Mouse (Mus musculus): ENCODE measurements around the gene Ctso. TPM values are rescaled to one million over a fixed set of nuclear protein-coding genes. Genes with fewer than 3 reads are reported as not detected.

Gene Ctso
- polyA plus RNA-seq, 1 experiment from 2014 or later = 19.6 TPM

DNA sequence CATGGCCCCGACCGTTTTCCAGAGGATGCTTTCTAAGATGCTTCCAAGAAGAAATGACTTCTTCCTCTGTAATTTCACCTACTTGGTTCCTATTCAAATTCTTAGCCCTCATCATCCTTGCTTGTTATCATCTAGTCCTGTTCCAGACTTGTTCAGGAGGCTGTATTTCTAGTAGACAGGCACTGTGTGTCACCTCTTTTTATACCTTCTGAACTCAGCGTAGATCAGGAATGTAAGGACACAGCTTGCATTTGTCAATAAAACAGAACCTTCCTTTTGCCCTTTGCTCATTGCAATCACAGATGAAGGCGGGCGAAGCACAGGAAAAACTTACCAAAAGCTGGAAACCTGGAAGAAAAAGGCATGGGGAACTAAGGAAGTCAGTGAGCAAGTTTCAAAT is 49.6 kb downstream of the Ctso start, which contains the start of gene Asic5:
TSS of gene Asic5 (plus strand) at position 301 of the 400 bp plus-strand sequence.
- WGBS = 68% methylated on average over 5 of the region's 5 CpGs
- no peak for ATAC-seq
- Histone ChIP-seq H3K9me3 (ENCODE audit: control insufficient read depth, low read length) (no peaks in the 10 kb centered on the region), H3K36me3 (ENCODE audit: control insufficient read depth, insufficient read depth, low read length) (no peaks in the 10 kb centered on the region), H3K4me3 (ENCODE audit: low read length) (no peak within 1 kb of the TSS), H3K9ac (ENCODE audit: low read depth, low read length) (no peak within 1 kb of the TSS), H3K27me3 (replicated peaks; ENCODE audit: control insufficient read depth, insufficient read depth, low read length) (no peaks in the 10 kb centered on the region), H3K4me1 (ENCODE audit: control insufficient read depth, insufficient read depth, low read length) (0 out of 2 replicates have a peak, but pooled peaks cover 3% of the 10 kb centered on the region), H3K4me2 (ENCODE audit: low read depth, low read length) (no peak within 1 kb of the TSS), H3K27ac (ENCODE audit: low read length) (no peak within 1 kb of the TSS)

DNA sequence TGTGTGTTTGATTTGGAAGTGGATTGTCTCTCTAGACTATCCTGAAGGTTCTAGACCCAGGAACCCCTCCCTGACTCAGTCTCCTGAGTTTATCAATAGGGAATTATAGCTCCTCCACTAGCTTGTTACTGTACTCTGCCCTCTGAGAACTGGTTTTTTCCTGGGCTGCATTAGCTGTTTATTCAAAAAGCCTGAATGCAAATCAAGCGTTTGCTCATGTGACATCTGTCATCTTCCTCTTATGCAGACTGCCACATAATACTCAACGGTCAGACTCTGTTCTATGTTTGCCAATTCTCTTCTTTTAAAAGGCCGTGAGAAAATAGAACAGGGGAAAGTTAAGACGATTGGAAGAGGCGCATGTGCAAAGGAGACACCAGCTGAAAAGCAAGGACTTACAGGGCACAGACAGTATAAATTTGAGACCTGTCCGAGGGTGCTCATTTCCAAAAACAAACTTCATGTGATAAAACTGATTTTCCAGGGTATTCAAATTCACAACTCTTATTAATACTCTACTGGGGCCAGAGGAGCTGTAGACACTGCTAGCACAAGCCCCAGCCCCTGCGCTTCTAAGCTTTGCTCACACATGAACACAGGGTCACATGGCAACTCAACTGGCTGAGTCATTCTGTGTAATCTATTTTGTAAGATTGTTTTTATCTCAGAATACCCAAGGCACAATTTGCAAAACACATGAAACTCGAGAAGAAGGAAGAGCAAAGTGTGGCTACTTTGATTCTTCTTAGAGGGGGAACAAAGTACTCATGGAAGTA is 50.9 kb downstream of the Ctso start:
- no peak overlapping the region for H3K4me2 ChIP-seq (ENCODE audit: low read depth, low read length)
- 75% methylated on average over 8 of the region's 8 CpGs for WGBS
- H3K4me3 ChIP-seq (ENCODE audit: low read length) = no peak overlapping the region
- peak; percentile 72 for ATAC-seq
- H3K9me3 ChIP-seq (ENCODE audit: control insufficient read depth, low read length) = no peaks in the 10 kb centered on the region
- no peak overlapping the region for H3K9ac ChIP-seq (ENCODE audit: low read depth, low read length)
- H3K27me3 ChIP-seq (replicated peaks; ENCODE audit: control insufficient read depth, insufficient read depth, low read length) = no peaks in the 10 kb centered on the region
- H3K27ac ChIP-seq (ENCODE audit: low read length) = no peak overlapping the region
- H3K36me3 ChIP-seq (ENCODE audit: control insufficient read depth, insufficient read depth, low read length) = no peaks in the 10 kb centered on the region
- 0 out of 2 replicates have a peak, but pooled peaks cover 3% of the 10 kb centered on the region for H3K4me1 ChIP-seq (ENCODE audit: control insufficient read depth, insufficient read depth, low read length)

DNA sequence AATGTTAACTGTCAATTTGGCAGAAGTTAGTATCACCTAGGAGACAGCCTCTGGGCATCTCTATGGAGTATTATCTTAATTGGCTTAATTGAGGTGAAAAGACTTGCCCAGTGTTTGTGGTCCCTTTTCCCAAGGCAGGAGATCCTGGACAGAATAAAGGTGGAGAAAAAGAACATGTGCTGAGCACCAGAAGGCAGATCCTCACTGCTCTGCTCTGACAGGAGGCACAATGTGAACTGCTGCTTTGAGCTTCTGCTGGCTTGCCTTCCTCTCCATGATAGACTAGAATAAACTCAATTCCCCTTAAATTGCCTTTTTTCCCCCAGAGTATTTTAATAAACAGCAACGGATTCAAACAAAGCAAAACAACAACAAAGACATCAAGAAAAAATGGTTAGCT is 52.7 kb downstream of the Ctso start:
- Histone ChIP-seq H3K9me3 (ENCODE audit: control insufficient read depth, low read length) (no peaks in the 10 kb centered on the region), H3K9ac (ENCODE audit: low read depth, low read length) (no peak overlapping the region), H3K27ac (ENCODE audit: low read length) (no peak overlapping the region), H3K4me3 (ENCODE audit: low read length) (no peak overlapping the region), H3K27me3 (replicated peaks; ENCODE audit: control insufficient read depth, insufficient read depth, low read length) (no peaks in the 10 kb centered on the region), H3K4me1 (ENCODE audit: control insufficient read depth, insufficient read depth, low read length) (peaks cover 5% of the 10 kb centered on the region; the same call in 1 of the 2 replicates), H3K36me3 (ENCODE audit: control insufficient read depth, insufficient read depth, low read length) (no peaks in the 10 kb centered on the region), H3K4me2 (ENCODE audit: low read depth, low read length) (no peak overlapping the region)
- ATAC-seq = no peak
- 45% methylated on average over 1 of the region's 1 CpGs for WGBS

DNA sequence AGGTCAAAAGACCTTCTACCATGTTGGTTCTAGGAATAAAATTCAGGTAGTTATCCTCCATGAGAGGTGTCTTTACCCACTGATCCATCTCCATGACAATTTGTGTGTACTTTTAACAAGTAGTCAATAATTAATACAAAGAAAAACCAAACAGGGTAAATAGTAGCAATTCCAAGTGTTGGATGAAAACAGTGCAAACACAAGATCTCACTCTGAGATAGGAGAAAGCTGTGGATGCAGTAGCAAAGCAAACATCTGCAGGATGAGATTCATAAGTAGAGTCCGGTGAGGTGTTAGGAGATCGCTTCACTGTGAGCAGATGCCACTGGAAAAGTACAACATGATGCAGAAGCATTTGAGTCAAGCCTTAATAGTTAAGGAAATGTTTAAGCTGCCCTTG is 53.7 kb downstream of the Ctso start:
- Histone ChIP-seq H3K4me2 (ENCODE audit: low read depth, low read length) (no peak overlapping the region), H3K36me3 (ENCODE audit: control insufficient read depth, insufficient read depth, low read length) (no peaks in the 10 kb centered on the region), H3K4me3 (ENCODE audit: low read length) (no peak overlapping the region), H3K9ac (ENCODE audit: low read depth, low read length) (no peak overlapping the region), H3K27ac (ENCODE audit: low read length) (no peak overlapping the region), H3K9me3 (ENCODE audit: control insufficient read depth, low read length) (no peaks in the 10 kb centered on the region), H3K4me1 (ENCODE audit: control insufficient read depth, insufficient read depth, low read length) (peaks cover 5% of the 10 kb centered on the region; the same call in 1 of the 2 replicates), H3K27me3 (replicated peaks; ENCODE audit: control insufficient read depth, insufficient read depth, low read length) (no peaks in the 10 kb centered on the region)
- WGBS = 81% methylated on average over 2 of the region's 2 CpGs
- ATAC-seq = no peak

DNA sequence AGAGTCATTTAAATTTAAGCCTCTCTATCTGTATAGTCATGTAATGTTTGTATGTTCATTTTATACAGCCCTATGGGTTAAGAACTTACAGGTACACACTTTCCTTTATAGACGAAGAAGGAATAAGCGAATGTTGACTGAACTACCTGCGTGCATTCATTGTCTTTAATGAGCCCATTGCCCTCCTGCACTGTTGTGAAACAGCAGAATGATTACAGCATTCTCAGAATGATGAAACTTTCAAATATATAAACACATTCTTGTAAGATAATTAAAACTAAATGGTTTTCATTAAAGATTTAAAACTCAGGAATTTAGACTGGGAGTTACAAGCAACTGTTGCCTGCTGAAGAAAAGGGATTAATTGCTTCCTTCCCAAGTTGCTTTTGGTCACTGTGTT is 55.2 kb downstream of the Ctso start:
- 91% methylated on average over 3 of the region's 3 CpGs for WGBS
- no peaks in the 10 kb centered on the region for H3K36me3 ChIP-seq (ENCODE audit: control insufficient read depth, insufficient read depth, low read length)
- H3K4me2 ChIP-seq (ENCODE audit: low read depth, low read length) = no peak overlapping the region
- no peak for ATAC-seq
- H3K9me3 ChIP-seq (ENCODE audit: control insufficient read depth, low read length) = no peaks in the 10 kb centered on the region
- H3K27ac ChIP-seq (ENCODE audit: low read length) = no peak overlapping the region
- no peak overlapping the region for H3K4me3 ChIP-seq (ENCODE audit: low read length)
- H3K4me1 ChIP-seq (ENCODE audit: control insufficient read depth, insufficient read depth, low read length) = peaks cover 5% of the 10 kb centered on the region; the same call in 1 of the 2 replicates
- no peaks in the 10 kb centered on the region for H3K27me3 ChIP-seq (replicated peaks; ENCODE audit: control insufficient read depth, insufficient read depth, low read length)
- H3K9ac ChIP-seq (ENCODE audit: low read depth, low read length) = no peak overlapping the region

DNA sequence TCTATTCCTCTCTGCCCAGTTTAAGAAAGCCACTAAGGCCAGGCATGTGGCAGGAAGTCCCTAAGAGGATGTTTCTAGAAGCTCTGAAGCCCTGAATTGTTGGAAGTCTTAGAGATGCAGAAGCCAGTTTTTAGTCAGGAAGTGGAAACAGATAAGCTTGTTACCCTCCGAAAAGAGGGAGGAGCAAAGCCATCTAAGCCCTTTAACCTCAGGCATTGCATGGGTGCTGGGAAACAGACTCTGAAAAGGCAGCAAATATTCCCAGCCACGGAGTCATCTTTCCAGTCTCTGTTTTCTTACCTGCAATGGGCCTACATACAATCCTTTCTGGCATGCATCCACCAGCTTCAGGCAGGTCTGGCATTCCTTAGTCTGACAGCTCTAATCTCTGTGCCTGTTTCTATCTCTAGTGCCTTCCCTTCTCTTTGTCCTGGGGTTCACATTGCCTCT is 57.3 kb downstream of the Ctso start:
- H3K27ac ChIP-seq (ENCODE audit: low read length) = no peak overlapping the region
- 30% methylated on average over 2 of the region's 2 CpGs for WGBS

DNA sequence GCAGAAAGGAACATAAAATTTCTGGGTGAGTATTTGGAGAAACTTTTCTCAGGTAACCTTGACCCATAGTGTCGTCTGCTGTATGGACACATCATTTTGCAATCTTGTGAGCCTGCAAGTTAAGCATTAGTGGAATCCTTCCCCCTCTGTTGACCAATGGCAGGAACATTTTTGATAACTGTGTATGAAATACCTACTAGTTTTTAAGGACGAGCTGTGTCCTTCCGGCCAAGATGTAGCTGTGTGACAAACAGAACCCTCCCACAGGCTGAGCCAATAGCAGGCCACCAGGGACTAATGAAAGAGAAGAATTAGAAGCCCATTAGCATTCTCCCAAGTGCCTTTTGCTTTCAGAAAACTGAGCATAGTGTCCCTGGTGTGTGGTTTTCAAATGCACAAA is 58.1 kb downstream of the Ctso start:
- Histone ChIP-seq H3K36me3 (ENCODE audit: control insufficient read depth, insufficient read depth, low read length) (no peaks in the 10 kb centered on the region), H3K4me3 (ENCODE audit: low read length) (no peak overlapping the region), H3K27ac (ENCODE audit: low read length) (no peak overlapping the region), H3K27me3 (replicated peaks; ENCODE audit: control insufficient read depth, insufficient read depth, low read length) (no peaks in the 10 kb centered on the region), H3K4me2 (ENCODE audit: low read depth, low read length) (no peak overlapping the region), H3K9ac (ENCODE audit: low read depth, low read length) (no peak overlapping the region), H3K9me3 (ENCODE audit: control insufficient read depth, low read length) (no peaks in the 10 kb centered on the region), H3K4me1 (ENCODE audit: control insufficient read depth, insufficient read depth, low read length) (peaks cover 2% of the 10 kb centered on the region; the same call in 1 of the 2 replicates)
- no peak for ATAC-seq
- WGBS = 65% methylated on average over 3 of the region's 3 CpGs

More for the DNA sequence above, 57.3 kb downstream of the Ctso start:
- no peaks in the 10 kb centered on the region for H3K27me3 ChIP-seq (replicated peaks; ENCODE audit: control insufficient read depth, insufficient read depth, low read length)
- H3K4me2 ChIP-seq (ENCODE audit: low read depth, low read length) = no peak overlapping the region
- no peaks in the 10 kb centered on the region for H3K36me3 ChIP-seq (ENCODE audit: control insufficient read depth, insufficient read depth, low read length)
- H3K4me1 ChIP-seq (ENCODE audit: control insufficient read depth, insufficient read depth, low read length) = peaks cover 2% of the 10 kb centered on the region; the same call in 1 of the 2 replicates
- no peaks in the 10 kb centered on the region for H3K9me3 ChIP-seq (ENCODE audit: control insufficient read depth, low read length)
- ATAC-seq = no peak
- H3K9ac ChIP-seq (ENCODE audit: low read depth, low read length) = no peak overlapping the region
- H3K4me3 ChIP-seq (ENCODE audit: low read length) = no peak overlapping the region

DNA sequence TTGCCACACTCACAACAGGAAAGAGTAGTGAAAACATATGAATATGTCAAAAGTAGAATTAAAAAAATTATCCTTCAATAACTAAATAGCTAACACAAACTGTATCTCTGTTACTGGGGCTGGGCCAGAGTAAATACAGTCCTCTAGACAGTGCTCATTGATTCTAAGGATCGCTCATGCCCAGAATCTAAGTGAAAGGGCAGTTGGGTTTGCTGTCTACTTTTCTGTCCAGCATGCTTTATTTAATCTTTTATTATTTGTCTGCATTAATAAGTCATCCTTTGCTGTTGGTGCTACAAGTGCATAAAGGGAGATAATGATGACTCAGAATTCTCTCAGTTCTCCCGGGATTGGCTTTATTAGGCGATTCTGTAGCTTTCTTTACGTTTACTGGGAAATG is 63.0 kb downstream of the Ctso start:
- Histone ChIP-seq H3K4me2 (ENCODE audit: low read depth, low read length) (no peak overlapping the region), H3K4me3 (ENCODE audit: low read length) (no peak overlapping the region), H3K9me3 (ENCODE audit: control insufficient read depth, low read length) (no peaks in the 10 kb centered on the region), H3K27me3 (replicated peaks; ENCODE audit: control insufficient read depth, insufficient read depth, low read length) (no peaks in the 10 kb centered on the region), H3K4me1 (ENCODE audit: control insufficient read depth, insufficient read depth, low read length) (no peaks in the 10 kb centered on the region), H3K36me3 (ENCODE audit: control insufficient read depth, insufficient read depth, low read length) (no peaks in the 10 kb centered on the region), H3K27ac (ENCODE audit: low read length) (no peak overlapping the region), H3K9ac (ENCODE audit: low read depth, low read length) (no peak overlapping the region)
- 38% methylated on average over 4 of the region's 4 CpGs for WGBS
- no peak for ATAC-seq

DNA sequence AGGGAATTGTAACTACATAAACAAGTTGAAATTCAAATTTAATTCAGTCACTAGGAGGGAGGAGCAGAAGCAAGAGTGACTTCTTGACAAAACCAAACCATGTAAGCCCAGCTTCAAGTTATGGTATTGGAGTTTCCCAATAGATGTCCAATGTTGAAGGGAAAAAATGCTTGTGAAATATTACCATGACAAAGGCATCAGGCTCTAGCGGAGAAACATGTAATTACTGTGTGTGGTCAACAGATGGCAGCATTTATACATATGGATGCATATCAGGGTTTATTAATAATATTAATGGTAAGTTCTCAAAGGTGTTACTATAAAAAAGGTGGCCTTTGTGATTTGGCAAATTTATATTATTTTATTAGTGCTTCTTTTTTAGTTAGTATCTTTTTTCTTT is 63.6 kb downstream of the Ctso start:
- 0% methylated on average over 1 of the region's 1 CpGs for WGBS
- no peak for ATAC-seq
- no peaks in the 10 kb centered on the region for H3K4me1 ChIP-seq (ENCODE audit: control insufficient read depth, insufficient read depth, low read length)
- H3K4me2 ChIP-seq (ENCODE audit: low read depth, low read length) = no peak overlapping the region
- H3K36me3 ChIP-seq (ENCODE audit: control insufficient read depth, insufficient read depth, low read length) = no peaks in the 10 kb centered on the region
- no peaks in the 10 kb centered on the region for H3K9me3 ChIP-seq (ENCODE audit: control insufficient read depth, low read length)
- H3K27ac ChIP-seq (ENCODE audit: low read length) = no peak overlapping the region
- no peaks in the 10 kb centered on the region for H3K27me3 ChIP-seq (replicated peaks; ENCODE audit: control insufficient read depth, insufficient read depth, low read length)
- H3K4me3 ChIP-seq (ENCODE audit: low read length) = no peak overlapping the region
- no peak overlapping the region for H3K9ac ChIP-seq (ENCODE audit: low read depth, low read length)
